Mouse (Mus musculus): Measurements from ENCODE around the gene Vegfb. TPM values are rescaled to one million over a fixed set of nuclear protein-coding genes. Genes with fewer than 3 reads are reported as not detected.
A peak's percentile ranks its signal among the peaks of the same experiment; 100 is the strongest.

Gene Vegfb
- polyA plus RNA-seq, 1 experiment from 2014 or later, result 43.9 TPM

GRCm38 (mm10) chr19:6969291-6969664 lies 18.2 kb downstream of the Vegfb start:
- peaks cover 23% of the 10 kb centered on the region for H3K36me3 ChIP-seq (ENCODE audit: control insufficient read depth, insufficient read depth, low read length)
- H3K27ac ChIP-seq (replicated peaks; ENCODE audit: low read depth, low read length), result no peak overlapping the region
- H3K27me3 ChIP-seq (replicated peaks; ENCODE audit: control insufficient read depth, insufficient read depth, low read length), result no peaks in the 10 kb centered on the region
- H3K9me3 ChIP-seq (ENCODE audit: control insufficient read depth, low read length), result no peaks in the 10 kb centered on the region
- peak overlapping the region; percentile 55 for H3K4me2 ChIP-seq (ENCODE audit: low read depth, low read length)
- DNase-seq (ENCODE audit: low spot score) (no peak), ATAC-seq (ENCODE audit: low read depth) (peak; percentile 39)
- WGBS, result 3% methylated on average over 10 of the region's 20 CpGs
- H3K9ac ChIP-seq (ENCODE audit: low read depth, low read length), result peak overlapping the region; percentile 73
- H3K4me1 ChIP-seq (ENCODE audit: control insufficient read depth, insufficient read depth, low read length), result peaks cover 25% of the 10 kb centered on the region
- H3K4me3 ChIP-seq (ENCODE audit: low read depth, low read length), result peak overlapping the region; percentile 63

DNA sequence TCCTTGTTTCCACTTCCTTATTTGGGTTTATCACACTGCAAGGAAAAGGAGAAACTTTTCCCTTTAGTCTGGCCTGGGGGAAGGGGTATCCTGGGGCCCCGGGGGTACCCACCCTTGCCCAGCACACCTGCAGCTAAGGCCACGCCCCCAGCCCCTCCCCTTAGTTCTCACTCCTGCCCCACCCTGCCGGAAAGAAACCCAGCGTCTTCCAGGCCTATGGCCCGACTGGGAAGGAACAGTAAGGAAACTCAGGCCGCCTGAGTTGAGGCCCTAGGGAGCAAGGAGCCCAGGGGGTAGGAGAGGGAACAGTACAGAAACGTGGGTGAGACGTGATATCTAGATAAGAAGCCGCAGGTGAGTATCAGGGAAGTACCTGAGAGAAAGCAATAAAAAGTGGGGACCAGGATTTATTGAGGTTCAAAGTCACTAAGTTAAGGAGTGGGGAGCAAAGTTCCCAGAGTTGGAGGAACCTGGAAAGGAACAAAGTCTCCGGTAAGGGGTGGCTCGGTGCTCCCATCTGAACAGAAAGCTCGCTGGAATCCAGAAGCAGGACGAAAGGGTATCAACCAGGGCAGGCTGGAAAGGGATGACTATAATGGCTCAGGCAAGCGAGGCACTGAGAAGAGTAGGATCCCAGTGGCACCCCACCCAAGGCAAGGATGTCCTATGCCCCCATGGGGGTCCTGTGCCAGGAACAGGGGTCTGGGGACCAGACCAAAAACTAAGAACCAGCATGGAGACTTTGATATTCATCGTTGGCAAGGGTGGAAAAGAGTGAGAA lies 18.8 kb downstream of the Vegfb start:
- Histone ChIP-seq H3K4me3 (ENCODE audit: low read depth, low read length) (peak overlapping the region; percentile 63), H3K9me3 (ENCODE audit: control insufficient read depth, low read length) (no peaks in the 10 kb centered on the region), H3K9ac (ENCODE audit: low read depth, low read length) (peak overlapping the region; percentile 73), H3K36me3 (ENCODE audit: control insufficient read depth, insufficient read depth, low read length) (peaks cover 27% of the 10 kb centered on the region), H3K4me2 (ENCODE audit: low read depth, low read length) (peak overlapping the region; percentile 55), H3K27ac (replicated peaks; ENCODE audit: low read depth, low read length) (no peak overlapping the region), H3K27me3 (replicated peaks; ENCODE audit: control insufficient read depth, insufficient read depth, low read length) (no peaks in the 10 kb centered on the region), H3K4me1 (ENCODE audit: control insufficient read depth, insufficient read depth, low read length) (peaks cover 21% of the 10 kb centered on the region)
- WGBS, result 6% methylated on average over 15 of the region's 15 CpGs
- no peak for ATAC-seq (ENCODE audit: low read depth)
- no peak for DNase-seq (ENCODE audit: low spot score)

- DNase-seq (ENCODE audit: low spot score) (no peak), ATAC-seq (ENCODE audit: low read depth) (no peak)
- peaks cover 72% of the 10 kb centered on the region for H3K36me3 ChIP-seq (ENCODE audit: control insufficient read depth, insufficient read depth, low read length)
- no peak overlapping the region for H3K27ac ChIP-seq (replicated peaks; ENCODE audit: low read depth, low read length)
- no peaks in the 10 kb centered on the region for H3K9me3 ChIP-seq (ENCODE audit: control insufficient read depth, low read length)
- H3K9ac ChIP-seq (ENCODE audit: low read depth, low read length), result no peak overlapping the region
- 73% methylated on average over 10 of the region's 10 CpGs for WGBS
- H3K4me3 ChIP-seq (ENCODE audit: low read depth, low read length), result no peak overlapping the region
- H3K4me1 ChIP-seq (ENCODE audit: control insufficient read depth, insufficient read depth, low read length), result no peaks in the 10 kb centered on the region
- H3K4me2 ChIP-seq (ENCODE audit: low read depth, low read length), result no peak overlapping the region
- H3K27me3 ChIP-seq (replicated peaks; ENCODE audit: control insufficient read depth, insufficient read depth, low read length), result no peaks in the 10 kb centered on the region
These were observed 31.0 kb downstream of the Vegfb start for GRCm38 (mm10) chr19:6956461-6956860.

DNA sequence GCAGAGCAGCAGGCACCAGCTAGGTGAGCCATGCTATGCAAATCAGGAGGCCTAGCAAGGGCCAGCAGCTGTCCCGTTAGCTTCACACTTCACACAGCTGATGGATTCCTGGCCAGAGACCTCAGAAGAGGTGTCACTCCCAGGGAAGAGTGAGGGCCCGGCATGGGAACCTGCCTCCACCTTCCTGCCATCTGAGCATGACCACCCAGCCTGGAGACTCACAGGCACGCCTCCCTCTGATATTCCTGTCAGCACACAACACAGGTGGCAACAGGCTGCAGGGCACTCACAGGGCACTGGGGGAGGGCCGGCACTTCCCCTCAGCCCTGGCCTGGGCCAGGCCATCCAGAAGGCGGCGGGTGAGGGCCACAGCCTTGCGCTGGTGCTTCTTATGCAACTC lies 32.0 kb downstream of the Vegfb start:
- peaks cover 67% of the 10 kb centered on the region for H3K36me3 ChIP-seq (ENCODE audit: control insufficient read depth, insufficient read depth, low read length)
- H3K4me3 ChIP-seq (ENCODE audit: low read depth, low read length), result no peak overlapping the region
- H3K4me1 ChIP-seq (ENCODE audit: control insufficient read depth, insufficient read depth, low read length), result no peaks in the 10 kb centered on the region

GRCm38 (mm10) chr19:6954046-6954445 lies 33.4 kb downstream of the Vegfb start:
- ATAC-seq (ENCODE audit: low read depth), result no peak
- Histone ChIP-seq H3K36me3 (ENCODE audit: control insufficient read depth, insufficient read depth, low read length) (peaks cover 55% of the 10 kb centered on the region), H3K27me3 (replicated peaks; ENCODE audit: control insufficient read depth, insufficient read depth, low read length) (no peaks in the 10 kb centered on the region), H3K4me1 (ENCODE audit: control insufficient read depth, insufficient read depth, low read length) (peaks cover 6% of the 10 kb centered on the region; the same call in 1 of the 2 replicates), H3K9me3 (ENCODE audit: control insufficient read depth, low read length) (no peaks in the 10 kb centered on the region), H3K4me2 (ENCODE audit: low read depth, low read length) (no peak overlapping the region), H3K4me3 (ENCODE audit: low read depth, low read length) (no peak overlapping the region), H3K27ac (replicated peaks; ENCODE audit: low read depth, low read length) (no peak overlapping the region), H3K9ac (ENCODE audit: low read depth, low read length) (0 out of 2 replicates have a peak overlapping the region, but pooled peaks have one; percentile 28)
- no peak for DNase-seq (ENCODE audit: low spot score)
- 62% methylated on average over 9 of the region's 9 CpGs for WGBS

More for the DNA sequence above, 32.0 kb downstream of the Vegfb start:
- ATAC-seq (ENCODE audit: low read depth) (no peak), DNase-seq (ENCODE audit: low spot score) (no peak)
- no peak overlapping the region for H3K9ac ChIP-seq (ENCODE audit: low read depth, low read length)
- no peak overlapping the region for H3K4me2 ChIP-seq (ENCODE audit: low read depth, low read length)
- no peaks in the 10 kb centered on the region for H3K27me3 ChIP-seq (replicated peaks; ENCODE audit: control insufficient read depth, insufficient read depth, low read length)
- WGBS, result 86% methylated on average over 7 of the region's 7 CpGs
- H3K27ac ChIP-seq (replicated peaks; ENCODE audit: low read depth, low read length), result no peak overlapping the region
- no peaks in the 10 kb centered on the region for H3K9me3 ChIP-seq (ENCODE audit: control insufficient read depth, low read length)

GRCm38 (mm10) chr19:6952712-6953037 lies 34.8 kb downstream of the Vegfb start:
- H3K27ac ChIP-seq (replicated peaks; ENCODE audit: low read depth, low read length), result peak overlapping the region; percentile 96
- peaks cover 41% of the 10 kb centered on the region for H3K36me3 ChIP-seq (ENCODE audit: control insufficient read depth, insufficient read depth, low read length)
- no peaks in the 10 kb centered on the region for H3K27me3 ChIP-seq (replicated peaks; ENCODE audit: control insufficient read depth, insufficient read depth, low read length)
- no peak for ATAC-seq (ENCODE audit: low read depth)
- no peaks in the 10 kb centered on the region for H3K9me3 ChIP-seq (ENCODE audit: control insufficient read depth, low read length)
- peak; percentile 31 for DNase-seq (ENCODE audit: low spot score)
- WGBS, result 21% methylated on average over 3 of the region's 3 CpGs
- H3K4me1 ChIP-seq (ENCODE audit: control insufficient read depth, insufficient read depth, low read length), result peaks cover 6% of the 10 kb centered on the region; the same call in 1 of the 2 replicates
- H3K9ac ChIP-seq (ENCODE audit: low read depth, low read length), result peak overlapping the region; percentile 77
- H3K4me3 ChIP-seq (ENCODE audit: low read depth, low read length), result peak overlapping the region; percentile 63; the same call in 1 of the 2 replicates
- peak overlapping the region; percentile 85 for H3K4me2 ChIP-seq (ENCODE audit: low read depth, low read length)

DNA sequence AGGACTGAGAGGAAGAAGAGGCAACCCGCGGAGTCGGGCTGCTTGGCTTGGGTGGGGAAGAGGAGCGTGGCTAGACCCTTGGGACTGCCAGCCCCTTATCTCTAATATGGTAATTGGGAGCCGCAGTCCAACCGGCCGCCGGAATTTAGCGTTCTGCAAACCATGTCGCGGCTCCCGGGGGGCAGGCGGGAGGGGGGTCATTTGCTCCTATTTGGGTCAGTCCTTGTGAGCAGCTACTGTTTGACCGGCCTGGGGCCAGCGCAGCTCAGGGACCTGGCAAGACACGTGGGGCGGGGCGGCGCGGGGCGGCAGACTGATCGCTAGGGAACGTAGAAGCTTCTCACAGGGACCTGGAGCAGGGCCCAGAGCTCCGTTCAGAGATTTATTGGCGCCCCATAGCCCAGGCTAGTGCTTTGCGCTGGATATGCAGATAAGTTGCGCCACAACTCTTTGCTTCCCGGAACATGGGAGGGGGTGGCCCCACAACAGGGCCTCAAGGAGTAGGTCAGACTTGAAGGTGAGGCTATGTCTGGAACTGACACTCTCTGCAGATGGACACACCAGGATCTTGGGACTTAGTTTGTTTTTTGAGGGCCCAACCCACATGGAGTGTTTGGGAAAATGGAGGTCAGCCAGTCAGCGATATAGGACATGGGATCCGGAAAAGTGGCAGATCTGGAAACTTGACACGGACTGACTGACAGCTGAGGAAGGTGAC lies 35.3 kb downstream of the Vegfb start:
- Histone ChIP-seq H3K4me3 (ENCODE audit: low read depth, low read length) (peak overlapping the region; percentile 63), H3K4me2 (ENCODE audit: low read depth, low read length) (peak overlapping the region; percentile 85), H3K9ac (ENCODE audit: low read depth, low read length) (peak overlapping the region; percentile 77), H3K36me3 (ENCODE audit: control insufficient read depth, insufficient read depth, low read length) (peaks cover 36% of the 10 kb centered on the region), H3K27ac (replicated peaks; ENCODE audit: low read depth, low read length) (peak overlapping the region; percentile 96), H3K9me3 (ENCODE audit: control insufficient read depth, low read length) (no peaks in the 10 kb centered on the region), H3K27me3 (replicated peaks; ENCODE audit: control insufficient read depth, insufficient read depth, low read length) (no peaks in the 10 kb centered on the region), H3K4me1 (ENCODE audit: control insufficient read depth, insufficient read depth, low read length) (peaks cover 6% of the 10 kb centered on the region; the same call in 1 of the 2 replicates)
- ATAC-seq (ENCODE audit: low read depth) (peak; percentile 20), DNase-seq (ENCODE audit: low spot score) (peak; percentile 48)
- 2% methylated on average over 27 of the region's 31 CpGs for WGBS

GRCm38 (mm10) chr19:6951381-6951968 lies 36.0 kb downstream of the Vegfb start:
- peaks cover 6% of the 10 kb centered on the region; the same call in 1 of the 2 replicates for H3K4me1 ChIP-seq (ENCODE audit: control insufficient read depth, insufficient read depth, low read length)
- peak; percentile 86 for ATAC-seq (ENCODE audit: low read depth)
- peak overlapping the region; percentile 63 for H3K4me3 ChIP-seq (ENCODE audit: low read depth, low read length)
- peaks cover 30% of the 10 kb centered on the region for H3K36me3 ChIP-seq (ENCODE audit: control insufficient read depth, insufficient read depth, low read length)
- H3K9me3 ChIP-seq (ENCODE audit: control insufficient read depth, low read length), result no peaks in the 10 kb centered on the region
- under 1% methylated on average over 34 of the region's 35 CpGs for WGBS
- peak overlapping the region; percentile 96 for H3K27ac ChIP-seq (replicated peaks; ENCODE audit: low read depth, low read length)
- H3K4me2 ChIP-seq (ENCODE audit: low read depth, low read length), result peak overlapping the region; percentile 85
- H3K9ac ChIP-seq (ENCODE audit: low read depth, low read length), result peak overlapping the region; percentile 77
- no peaks in the 10 kb centered on the region for H3K27me3 ChIP-seq (replicated peaks; ENCODE audit: control insufficient read depth, insufficient read depth, low read length)
- peak; percentile 97 for DNase-seq (ENCODE audit: low spot score)
